Comparison of ENCODE assay signal across 27 mouse cellular contexts in the genomic region with DNA sequence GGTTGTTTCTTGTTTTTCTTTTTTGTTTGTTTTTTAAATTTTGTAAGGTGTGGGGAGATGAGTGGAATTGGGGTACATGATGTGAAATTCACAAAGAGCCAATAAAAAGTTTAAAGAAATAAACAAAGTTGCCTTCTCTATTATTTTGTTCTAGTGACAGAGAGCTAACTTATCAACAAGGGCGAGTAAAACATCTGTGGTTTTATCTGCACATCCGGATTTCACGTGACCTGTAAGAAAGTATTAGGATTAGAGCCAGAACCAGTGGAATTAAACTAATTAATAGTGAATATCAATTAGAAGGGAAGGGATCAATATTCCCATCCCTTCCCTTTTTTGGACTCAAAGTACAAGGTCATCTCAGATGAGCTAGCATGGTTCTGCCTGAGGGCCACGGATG.
"Had no signal": no experiment of that assay in that cellular context is flagged by ENCODE, and none has a peak within 500 bp of the region (broad histone marks: within the 10 kb centered on the region; RNA-seq: fewer than 3 reads in every experiment).

No protein-coding gene starts in this region.

- H3K27ac ChIP-seq: gastrocnemius, adult 2 months; heart, embryonic 10.5 days; hindbrain, embryonic 10.5 days; hindbrain, embryonic 13.5 days; hindbrain, embryonic 15.5 days; hindbrain, postnatal 0 days; kidney, embryonic 15.5 days; kidney, postnatal 0 days; limb, embryonic 13.5 days; limb, embryonic 15.5 days; liver, embryonic 13.5 days; liver, embryonic 15.5 days had no signal

- DNase-seq: gastrocnemius, adult 2 months; gastrocnemius, postnatal 10 days; gastrocnemius, postnatal 25 days; heart, adult 18-20 months; heart, postnatal 10 days; heart, postnatal 4 days; kidney, adult 11 months; kidney, adult 2 months; kidney, adult 9 months; kidney, postnatal 14 days; kidney, postnatal 36 days; layer of hippocampus, adult 9-11 months; layer of hippocampus, postnatal 36 days; left cerebral cortex, postnatal 4 days; liver, embryonic 13.5 days had no signal

- H3K4me3 ChIP-seq: gastrocnemius, adult 2 months; heart, embryonic 10.5 days; heart, embryonic 12.5 days; hindbrain, embryonic 10.5 days; hindbrain, embryonic 13.5 days; hindbrain, embryonic 15.5 days; kidney, embryonic 15.5 days; limb, embryonic 13.5 days; limb, embryonic 15.5 days; liver, embryonic 13.5 days; liver, embryonic 15.5 days had no signal

- ATAC-seq: hindbrain, postnatal 0 days; intestine, embryonic 16.5 days had no signal

- H3K4me2 ChIP-seq: heart, embryonic 12.5 days; hindbrain, embryonic 13.5 days; hindbrain, embryonic 15.5 days; kidney, embryonic 15.5 days; limb, embryonic 13.5 days; limb, embryonic 15.5 days; liver, embryonic 13.5 days; liver, embryonic 15.5 days had no signal

- H3K9ac ChIP-seq: heart, embryonic 12.5 days; hindbrain, embryonic 13.5 days; hindbrain, embryonic 15.5 days; kidney, embryonic 15.5 days; limb, embryonic 13.5 days; limb, embryonic 15.5 days; liver, embryonic 13.5 days; liver, embryonic 15.5 days had no signal

- H3K27me3 ChIP-seq: heart, embryonic 12.5 days; hindbrain, embryonic 13.5 days; hindbrain, embryonic 15.5 days; kidney, embryonic 15.5 days; limb, embryonic 13.5 days; limb, embryonic 15.5 days; liver, embryonic 13.5 days; liver, embryonic 15.5 days had no signal

- H3K9me3 ChIP-seq: heart, embryonic 10.5 days; heart, embryonic 12.5 days; hindbrain, embryonic 10.5 days; hindbrain, embryonic 13.5 days; hindbrain, embryonic 15.5 days; kidney, embryonic 15.5 days; limb, embryonic 13.5 days; limb, embryonic 15.5 days; liver, embryonic 13.5 days; liver, embryonic 15.5 days had no signal

- H3K36me3 ChIP-seq: heart, embryonic 10.5 days; heart, embryonic 12.5 days; hindbrain, embryonic 10.5 days; hindbrain, embryonic 13.5 days; hindbrain, embryonic 15.5 days; kidney, embryonic 15.5 days; limb, embryonic 13.5 days; limb, embryonic 15.5 days; liver, embryonic 13.5 days; liver, embryonic 15.5 days had no signal
